Mouse (Mus musculus) heart, adult 2 months (tissue): ENCODE results near the gene Sap30l.

Experiments
- CTCF ChIP-seq: fragments of 200-600 bp; IDR thresholded peaks from 2 replicates; pipeline ENCODE4 v1.8.1; 2022; ENCODE audit warnings: antibody characterized with exemption, mild to moderate bottlenecking, moderate library complexity
- EP300 ChIP-seq: fragments of 200-500 bp; IDR thresholded peaks from 2 replicates; pipeline ENCODE4 v1.6.1; 2011; ENCODE audit warnings: low read depth, low read length, control low read depth; ENCODE audit not compliant: insufficient read depth
- POLR2A ChIP-seq: fragments of 200-500 bp; IDR thresholded peaks from 2 replicates; pipeline ENCODE4 v1.6.1; 2011; ENCODE audit warnings: mild to moderate bottlenecking, low read depth, low read length, control low read depth; ENCODE audit not compliant: insufficient read depth

GRCm38 (mm10) chr11:57805047-57805446, 3.6 kb downstream of the Sap30l start:
- TF ChIP-seq CTCF (no peak), EP300 (no peak), POLR2A (no peak)
